Mouse (Mus musculus) neutrophil, adult 5-6 weeks (primary cell): ENCODE results near the gene Fam210b. TPM values are rescaled to one million over a fixed set of nuclear protein-coding genes. Genes with fewer than 3 reads are reported as not detected.

ENCODE experiments used
- ATAC-seq: fragments of 151-379, 151-347 bp; 2 replicates; pipeline ENCODE4 v1.8.0; 2017; ENCODE audit warnings: mild to moderate bottlenecking, moderate TSS enrichment; ENCODE audit not compliant: insufficient number of reproducible peaks, poor library complexity, low FRiP score, severe bottlenecking; ENCODE audit errors: extremely low read depth
- total RNA-seq: library from RNA; stranded (forward); fragments of 200-1000 nt; gene quantifications from 2 replicates; pipeline ENCODE4 v1.2.3, GENCODE M21; 2017

The Fam210b gene
- total RNA-seq, 1 experiment from 2014 or later, result 4.9 TPM

- ATAC-seq, result no peak
Observed at GRCm38 (mm10) chr2:172394671-172395070, 49.3 kb downstream of the Fam210b start.

GRCm38 (mm10) chr2:172395961-172396360 is 50.6 kb downstream of the Fam210b start:
- ATAC-seq, result no peak

GRCm38 (mm10) chr2:172399901-172400300 is 54.5 kb downstream of the Fam210b start:
- ATAC-seq, result peak; percentile 69

GRCm38 (mm10) chr2:172401116-172401825 is 55.9 kb downstream of the Fam210b start:
- peak; percentile 83 for ATAC-seq

- ATAC-seq, result no peak
Observed at GRCm38 (mm10) chr2:172404239-172404638, 58.9 kb downstream of the Fam210b start.

GRCm38 (mm10) chr2:172405011-172405410 is 59.6 kb downstream of the Fam210b start:
- no peak for ATAC-seq

Other genes with a start within 250 kb of the Fam210b start
- gene Mc3r, start 97.1 kb upstream of the Fam210b start, total RNA-seq, result not detected in 2 replicates
- 2.7 and 5.4 TPM in 2 replicates for gene Aurka, start 25.0 kb downstream of the Fam210b start, total RNA-seq
- gene Cstf1, start 25.1 kb downstream of the Fam210b start, total RNA-seq, result 16.8 and 18.4 TPM in 2 replicates
- gene Cass4, start 48.2 kb downstream of the Fam210b start, total RNA-seq, result 30.7 and 34.6 TPM in 2 replicates
- 225 and 239 TPM in 2 replicates for gene Rtf2, start 95.0 kb downstream of the Fam210b start, total RNA-seq
- gene Gcnt7, start 113.0 kb downstream of the Fam210b start, total RNA-seq, result 0.74 and 1.0 TPM in 2 replicates
- gene Fam209, start 127.0 kb downstream of the Fam210b start, total RNA-seq, result 14.4 and 15.8 TPM in 2 replicates
- not detected in 2 replicates for gene Tfap2c, start 204.0 kb downstream of the Fam210b start, total RNA-seq